Mouse (Mus musculus) MEL (cell line): ENCODE data around the gene Prr23a2.

ENCODE experiments used
- CHD2 ChIP-seq: IDR thresholded peaks from 2 replicates; pipeline ENCODE4 v1.6.1; 2011; ENCODE audit warnings: low read length, improper control_type of control experiment
- CTCF ChIP-seq, 3 experiments: IDR thresholded peaks in 2 of 3; conservative IDR thresholded peaks in 1 of 3; 2 replicates each; pipeline ENCODE4 v1.5.1; 2011 to 2012; ENCODE audit warnings: low read length in 3 of 3, low read depth in 2 of 3, mild to moderate bottlenecking in 2 of 3, improper control_type of control experiment in 1 of 3, inconsistent platforms in 1 of 3, mixed read lengths in 1 of 3, moderate library complexity in 1 of 3; ENCODE audit not compliant: control insufficient read depth in 1 of 3, insufficient read depth in 1 of 3, poor library complexity in 1 of 3, severe bottlenecking in 1 of 3
- EP300 ChIP-seq, 2 experiments: IDR thresholded peaks; 2 replicates each; pipeline ENCODE4 v1.6.1; 2011; ENCODE audit warnings: improper control_type of control experiment in 2 of 2, low read length in 2 of 2, low read depth in 1 of 2, mild to moderate bottlenecking in 1 of 2
- JUND ChIP-seq: IDR thresholded peaks from 2 replicates; pipeline ENCODE4 v1.6.1; 2011; ENCODE audit warnings: low read depth, mild to moderate bottlenecking, improper control_type of control experiment, low read length
- MAX ChIP-seq: IDR thresholded peaks from 2 replicates; pipeline ENCODE4 v1.6.1; 2011; ENCODE audit warnings: low read length, improper control_type of control experiment
- MYC ChIP-seq: IDR thresholded peaks from 2 replicates; pipeline ENCODE4 v1.6.1; 2011; ENCODE audit warnings: low read depth, mild to moderate bottlenecking, low read length, improper control_type of control experiment, moderate library complexity
- POLR2A ChIP-seq, 2 experiments: IDR thresholded peaks; 2 replicates each; pipeline ENCODE4 v1.6.1; 2011 to 2012; ENCODE audit warnings: low read length in 2 of 2, mild to moderate bottlenecking in 2 of 2, control low read depth in 1 of 2, improper control_type of control experiment in 1 of 2, low read depth in 1 of 2, moderate library complexity in 1 of 2; ENCODE audit not compliant: control insufficient read depth in 1 of 2, insufficient read depth in 1 of 2, poor library complexity in 1 of 2
- POLR2AphosphoS5 ChIP-seq: IDR thresholded peaks from 2 replicates; pipeline ENCODE4 v1.6.1; 2012; ENCODE audit warnings: low read depth, borderline replicate concordance, mild to moderate bottlenecking, inconsistent platforms, low read length, moderate library complexity, mixed read lengths
- SIN3A ChIP-seq: IDR thresholded peaks from 2 replicates; pipeline ENCODE4 v1.6.1; 2012; ENCODE audit warnings: low read length, improper control_type of control experiment, inconsistent platforms
- TAL1 ChIP-seq: IDR thresholded peaks from 2 replicates; pipeline ENCODE4 v1.6.1; 2012; ENCODE audit warnings: mild to moderate bottlenecking, inconsistent platforms, low read length, moderate library complexity, mixed read lengths
- UBTF ChIP-seq: IDR thresholded peaks from 2 replicates; pipeline ENCODE4 v1.6.1; 2012; ENCODE audit warnings: low read depth, mild to moderate bottlenecking, inconsistent platforms, low read length, improper control_type of control experiment, moderate library complexity, borderline replicate concordance; ENCODE audit not compliant: insufficient read depth
- USF1 ChIP-seq: IDR thresholded peaks from 2 replicates; pipeline ENCODE4 v1.6.1; 2014; ENCODE audit warnings: low read depth, mild to moderate bottlenecking, inconsistent platforms, low read length, improper control_type of control experiment, moderate library complexity
- USF2 ChIP-seq, 2 experiments: IDR thresholded peaks; 2 replicates each; pipeline ENCODE4 v1.6.1; 2011 to 2012; ENCODE audit warnings: improper control_type of control experiment in 2 of 2, low read length in 2 of 2, borderline replicate concordance in 1 of 2, inconsistent platforms in 1 of 2, low read depth in 1 of 2, mild to moderate bottlenecking in 1 of 2; ENCODE audit not compliant: insufficient read depth in 1 of 2

DNA sequence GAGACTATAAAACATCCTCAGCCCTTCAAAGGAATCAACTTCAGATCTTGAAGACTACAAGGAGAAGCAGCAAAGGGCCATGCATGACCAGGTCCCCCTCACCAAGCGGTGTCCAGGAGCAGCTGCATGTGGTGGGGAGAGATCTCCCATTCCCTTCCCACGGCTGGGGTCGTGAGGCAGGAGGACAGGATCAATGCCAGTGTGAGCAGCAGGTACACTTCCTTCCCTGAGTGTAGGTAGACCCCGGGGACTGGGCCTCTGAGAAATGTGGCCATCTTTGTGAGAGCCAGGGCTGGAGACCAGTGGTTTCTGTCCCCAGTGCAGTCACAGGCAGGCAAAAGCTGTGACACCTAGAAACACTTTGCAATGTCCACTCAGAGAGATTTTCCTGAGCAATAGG, 35.8 kb upstream of the Prr23a2 start:
- no peak for TF ChIP-seq MYC
- no peak for TF ChIP-seq EP300 (IDR thresholded peaks at IDR 0.05; ENCODE audit: low read depth in 1 of 2, low read length in 2 of 2)
- TF ChIP-seq CTCF (IDR thresholded peaks at IDR 0.05 in 2 of 3, conservative IDR thresholded peaks at IDR 0.05 in 1 of 3; ENCODE audit: control insufficient read depth in 1 of 3, insufficient read depth in 1 of 3, low read depth in 2 of 3, low read length in 3 of 3, poor library complexity in 1 of 3, severe bottlenecking in 1 of 3), result no peak
- TF ChIP-seq POLR2AphosphoS5, result no peak
- TF ChIP-seq MAX, result no peak
- TF ChIP-seq USF2 (IDR thresholded peaks at IDR 0.05; ENCODE audit: borderline replicate concordance in 1 of 2, insufficient read depth in 1 of 2, low read depth in 1 of 2, low read length in 2 of 2), result no peak
- TF ChIP-seq TAL1, result no peak
- TF ChIP-seq CHD2, result no peak
- no peak for TF ChIP-seq JUND
- no peak for TF ChIP-seq UBTF
- TF ChIP-seq SIN3A, result no peak
- TF ChIP-seq POLR2A (IDR thresholded peaks at IDR 0.05; ENCODE audit: control insufficient read depth in 1 of 2, insufficient read depth in 1 of 2, low read depth in 1 of 2, low read length in 2 of 2, poor library complexity in 1 of 2), result no peak
- no peak for TF ChIP-seq USF1
